Mouse (Mus musculus): ENCODE data around the gene Trpm6. TPM values are rescaled to one million over a fixed set of nuclear protein-coding genes. Genes with fewer than 3 reads are reported as not detected.
"Not testable (repeated sequence)": the region's sequence is repeated elsewhere in the genome, so short reads cannot be mapped to it uniquely, and the experiment has no call there.

Gene Trpm6
- polyA plus RNA-seq (2015; fragmentation: Nextera tagmentation; extraction: Ambion mirVana): 0.15 and 0.18 TPM in 2 replicates

- 8% methylated on average over 41 of the region's 41 CpGs for WGBS
- no peak; the same call in 1 of the 2 replicates for ATAC-seq (ENCODE audit: insufficient read depth, low FRiP score, low read depth)
- H3K4me3 ChIP-seq (replicated peaks): peak within 1 kb of the TSS; percentile 40
- H3K36me3 ChIP-seq: no peaks in the 10 kb centered on the region
- H3K27me3 ChIP-seq (replicated peaks): no peaks in the 10 kb centered on the region
- no peak within 1 kb of the TSS for H3K9ac ChIP-seq
- H3K4me2 ChIP-seq: peak within 1 kb of the TSS; percentile 81
- no peaks in the 10 kb centered on the region for H3K9me3 ChIP-seq
- H3K27ac ChIP-seq: no peak within 1 kb of the TSS
- no peaks in the 10 kb centered on the region for H3K4me1 ChIP-seq
Measured at GRCm38 (mm10) chr19:18749598-18750339, at the start of gene Trpm6. Trpm6 (plus strand) TSS chr19:18749983.

DNA sequence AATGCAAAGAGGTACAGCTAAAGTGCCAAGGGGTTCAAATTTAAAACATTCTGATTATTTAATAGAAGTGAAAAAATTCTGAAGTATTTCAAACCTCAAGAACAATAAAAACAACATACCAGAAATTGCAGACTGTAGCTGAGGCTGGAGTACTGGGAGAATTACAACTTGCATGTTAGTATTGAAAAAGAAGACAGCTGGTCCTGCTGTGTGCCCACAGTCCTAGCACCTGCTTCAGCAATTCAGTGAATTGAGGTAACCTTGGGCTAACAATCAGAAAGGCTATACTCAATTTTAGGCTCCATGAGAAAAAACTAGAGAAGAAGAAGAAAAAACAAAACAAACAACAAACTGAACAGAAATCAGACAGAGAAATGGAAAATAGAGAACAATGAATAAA, 41.7 kb upstream of the Trpm6 start:
- Histone ChIP-seq H3K27me3 (replicated peaks) (no peaks in the 10 kb centered on the region), H3K4me1 (0 out of 2 replicates have a peak, but pooled peaks cover 3% of the 10 kb centered on the region), H3K9ac (no peak overlapping the region), H3K4me2 (no peak overlapping the region), H3K27ac (no peak overlapping the region), H3K4me3 (replicated peaks) (no peak overlapping the region), H3K36me3 (no peaks in the 10 kb centered on the region), H3K9me3 (no peaks in the 10 kb centered on the region)
- ATAC-seq (ENCODE audit: insufficient read depth, low FRiP score, low read depth): no peak

DNA sequence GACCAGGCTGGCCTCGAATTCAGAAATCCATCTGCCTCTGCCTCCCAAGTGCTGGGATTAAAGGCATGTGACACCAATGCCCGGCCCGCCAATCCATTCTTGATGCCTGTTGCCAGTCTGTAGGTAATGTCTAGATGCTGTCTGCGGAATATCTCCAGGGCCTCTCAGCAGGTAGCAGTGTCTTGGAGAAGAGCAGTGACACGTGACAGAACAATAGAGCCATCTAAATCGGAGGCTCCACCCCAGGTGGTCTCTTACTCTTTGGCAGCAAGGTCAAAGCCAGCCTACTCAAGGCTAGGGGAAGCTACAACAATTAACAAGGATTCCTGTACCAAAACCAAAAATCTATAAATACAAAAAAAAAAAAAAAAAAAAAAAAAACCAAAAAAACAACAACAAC, 38.9 kb upstream of the Trpm6 start:
- WGBS: 80% methylated on average over 6 of the region's 6 CpGs
- H3K4me2 ChIP-seq: no peak overlapping the region
- no peak for ATAC-seq (ENCODE audit: insufficient read depth, low FRiP score, low read depth)
- peaks cover 10% of the 10 kb centered on the region for H3K4me1 ChIP-seq
- H3K4me3 ChIP-seq (replicated peaks): no peak overlapping the region
- H3K9me3 ChIP-seq: no peaks in the 10 kb centered on the region
- no peaks in the 10 kb centered on the region for H3K36me3 ChIP-seq
- H3K9ac ChIP-seq: no peak overlapping the region
- no peak overlapping the region for H3K27ac ChIP-seq
- no peaks in the 10 kb centered on the region for H3K27me3 ChIP-seq (replicated peaks)

DNA sequence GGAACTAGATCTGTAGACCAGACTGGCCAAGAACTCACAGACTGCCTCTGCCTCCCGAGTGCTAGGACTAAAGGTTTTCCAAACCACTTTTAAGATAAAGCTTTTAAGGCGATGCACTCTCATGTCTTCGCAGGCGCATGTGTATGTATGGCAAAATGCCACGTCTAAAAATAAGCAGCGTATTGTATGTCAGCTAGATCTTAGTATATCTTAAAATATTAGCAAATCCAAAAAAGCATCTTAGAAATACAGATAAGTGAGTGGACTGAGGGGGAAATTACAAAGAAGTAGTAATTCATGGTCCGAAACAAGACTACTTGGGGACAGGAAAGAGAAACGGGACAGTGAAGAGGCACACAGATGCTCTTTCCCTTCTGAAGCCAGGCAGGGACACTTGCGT, 38.2 kb upstream of the Trpm6 start:
- no peak overlapping the region for H3K4me2 ChIP-seq
- 73% methylated on average over 9 of the region's 9 CpGs for WGBS
- no peak overlapping the region for H3K9ac ChIP-seq
- no peak for ATAC-seq (ENCODE audit: insufficient read depth, low FRiP score, low read depth)
- no peaks in the 10 kb centered on the region for H3K9me3 ChIP-seq
- H3K36me3 ChIP-seq: no peaks in the 10 kb centered on the region
- H3K27ac ChIP-seq: no peak overlapping the region
- H3K4me1 ChIP-seq: peaks cover 10% of the 10 kb centered on the region
- H3K4me3 ChIP-seq (replicated peaks): no peak overlapping the region
- H3K27me3 ChIP-seq (replicated peaks): no peaks in the 10 kb centered on the region

GRCm38 (mm10) chr19:18712153-18712865, 37.5 kb upstream of the Trpm6 start:
- H3K4me2 ChIP-seq: peak overlapping the region; percentile 53
- H3K9me3 ChIP-seq: no peaks in the 10 kb centered on the region
- peak overlapping the region; percentile 93 for H3K4me3 ChIP-seq (replicated peaks)
- H3K27me3 ChIP-seq (replicated peaks): no peaks in the 10 kb centered on the region
- peak overlapping the region; percentile 98 for H3K27ac ChIP-seq
- WGBS: 49% methylated on average over 16 of the region's 16 CpGs
- no peaks in the 10 kb centered on the region for H3K36me3 ChIP-seq
- peak overlapping the region; percentile 56; the same call in 1 of the 2 replicates for H3K9ac ChIP-seq
- peaks cover 10% of the 10 kb centered on the region for H3K4me1 ChIP-seq
- ATAC-seq (ENCODE audit: insufficient read depth, low FRiP score, low read depth): no peak

DNA sequence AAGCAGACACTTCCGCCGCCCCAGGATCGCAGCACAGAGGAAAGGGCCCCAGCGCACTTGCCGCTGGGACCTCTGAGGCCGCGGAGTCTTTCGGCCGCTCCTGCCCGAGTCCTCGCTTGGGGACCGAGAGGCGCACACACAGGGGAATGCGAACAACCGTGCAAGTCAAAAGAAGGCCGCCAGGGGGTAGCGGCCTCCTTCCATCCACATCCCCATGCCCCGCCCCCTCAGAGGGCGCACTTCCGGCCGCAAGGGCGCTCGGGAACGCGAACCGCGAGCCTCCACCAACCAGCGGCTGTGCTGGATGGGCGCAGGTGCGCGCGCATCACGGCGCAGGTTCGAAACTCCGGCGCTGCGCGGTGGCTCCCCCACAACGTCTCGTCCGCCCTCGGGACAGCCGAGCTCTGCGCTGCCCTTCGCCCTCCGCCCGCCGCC, 36.9 kb upstream of the Trpm6 start, which contains the start of gene D030056L22Rik:
Gene D030056L22Rik, plus strand, starts transcription at position 328 of the 435 bp plus-strand sequence.
- Histone ChIP-seq H3K27ac (peak within 1 kb of the TSS; percentile 98), H3K27me3 (replicated peaks) (no peaks in the 10 kb centered on the region), H3K9me3 (no peaks in the 10 kb centered on the region), H3K4me3 (replicated peaks) (peak within 1 kb of the TSS; percentile 93), H3K36me3 (no peaks in the 10 kb centered on the region), H3K4me2 (peak within 1 kb of the TSS; percentile 76), H3K4me1 (peaks cover 10% of the 10 kb centered on the region), H3K9ac (peak within 1 kb of the TSS; percentile 94)
- 0% methylated on average over 49 of the region's 49 CpGs for WGBS
- ATAC-seq (ENCODE audit: insufficient read depth, low FRiP score, low read depth): peak; percentile 99

- Histone ChIP-seq H3K4me2 (peak overlapping the region; percentile 76), H3K27ac (peak overlapping the region; percentile 98), H3K4me3 (replicated peaks) (peak overlapping the region; percentile 93), H3K9ac (peak overlapping the region; percentile 94)
- not testable (repeated sequence) for H3K27me3 ChIP-seq (replicated peaks); H3K9me3 ChIP-seq; H3K4me1 ChIP-seq; H3K36me3 ChIP-seq
- ATAC-seq (ENCODE audit: insufficient read depth, low FRiP score, low read depth): peak; percentile 50; the same call in 1 of the 2 replicates
- WGBS: under 1% methylated on average over 46 of the region's 46 CpGs
Measured at GRCm38 (mm10) chr19:18713357-18713756, 36.4 kb upstream of the Trpm6 start.

DNA sequence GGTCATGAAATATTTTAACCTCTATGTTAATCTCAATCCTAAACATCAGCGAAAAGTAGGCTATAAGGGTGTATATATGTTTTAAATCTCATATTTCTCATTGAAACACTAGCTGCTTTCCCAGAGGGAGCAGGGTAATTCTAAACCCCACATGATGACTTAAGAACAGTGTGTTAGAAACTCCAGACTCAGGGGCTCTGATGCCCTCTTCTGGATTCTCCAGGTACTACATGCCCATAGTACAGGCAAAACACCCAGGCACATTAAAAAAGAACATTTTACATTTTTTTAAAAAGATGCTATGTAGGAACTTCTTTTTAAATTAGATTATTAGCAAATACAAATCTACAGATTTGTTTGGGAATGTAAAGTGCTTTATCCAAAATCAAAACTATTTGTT, 33.4 kb upstream of the Trpm6 start:
- no peak overlapping the region for H3K27ac ChIP-seq
- no peaks in the 10 kb centered on the region for H3K9me3 ChIP-seq
- ATAC-seq (ENCODE audit: insufficient read depth, low FRiP score, low read depth): no peak
- H3K4me2 ChIP-seq: no peak overlapping the region
- H3K4me1 ChIP-seq: peaks cover 10% of the 10 kb centered on the region
- no peaks in the 10 kb centered on the region for H3K27me3 ChIP-seq (replicated peaks)
- no peaks in the 10 kb centered on the region for H3K36me3 ChIP-seq
- no peak overlapping the region for H3K9ac ChIP-seq
- WGBS: 28% methylated on average over 1 of the region's 1 CpGs
- no peak overlapping the region for H3K4me3 ChIP-seq (replicated peaks)

- 81% methylated on average over 3 of the region's 3 CpGs for WGBS
Measured at GRCm38 (mm10) chr19:18720337-18720736, 29.4 kb upstream of the Trpm6 start.

DNA sequence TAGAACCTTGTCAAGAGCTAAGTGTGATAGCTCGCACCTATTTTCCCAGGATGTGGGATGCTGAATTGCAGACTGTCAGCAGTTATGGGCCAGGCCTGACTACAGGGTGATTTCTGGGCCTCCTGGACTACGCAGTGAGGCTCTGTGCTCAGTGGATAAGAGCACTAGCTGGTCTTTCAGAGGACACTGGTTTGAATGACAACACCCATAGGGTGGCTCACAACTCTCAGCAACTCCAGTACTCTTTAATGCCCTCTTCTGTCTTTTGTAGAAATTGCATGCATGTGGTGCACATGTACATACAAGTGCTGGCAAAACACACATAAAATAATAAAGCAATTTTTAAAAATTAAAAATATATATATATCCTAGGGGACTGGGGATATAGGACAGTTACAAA, 24.6 kb upstream of the Trpm6 start:
- no peaks in the 10 kb centered on the region for H3K36me3 ChIP-seq
- H3K27ac ChIP-seq: no peak overlapping the region
- no peaks in the 10 kb centered on the region for H3K9me3 ChIP-seq
- no peak overlapping the region for H3K4me3 ChIP-seq (replicated peaks)
- WGBS: 87% methylated on average over 2 of the region's 2 CpGs
- H3K9ac ChIP-seq: no peak overlapping the region
- no peaks in the 10 kb centered on the region for H3K27me3 ChIP-seq (replicated peaks)
- no peaks in the 10 kb centered on the region for H3K4me1 ChIP-seq
- no peak for ATAC-seq (ENCODE audit: insufficient read depth, low FRiP score, low read depth)
- no peak overlapping the region for H3K4me2 ChIP-seq

More at GRCm38 (mm10) chr19:18720337-18720736, 29.4 kb upstream of the Trpm6 start:
- no peaks in the 10 kb centered on the region for H3K9me3 ChIP-seq
- no peaks in the 10 kb centered on the region for H3K4me1 ChIP-seq
- no peak overlapping the region for H3K9ac ChIP-seq
- H3K4me3 ChIP-seq (replicated peaks): no peak overlapping the region
- H3K36me3 ChIP-seq: no peaks in the 10 kb centered on the region
- ATAC-seq (ENCODE audit: insufficient read depth, low FRiP score, low read depth): no peak
- no peak overlapping the region for H3K27ac ChIP-seq
- H3K27me3 ChIP-seq (replicated peaks): no peaks in the 10 kb centered on the region
- no peak overlapping the region for H3K4me2 ChIP-seq

DNA sequence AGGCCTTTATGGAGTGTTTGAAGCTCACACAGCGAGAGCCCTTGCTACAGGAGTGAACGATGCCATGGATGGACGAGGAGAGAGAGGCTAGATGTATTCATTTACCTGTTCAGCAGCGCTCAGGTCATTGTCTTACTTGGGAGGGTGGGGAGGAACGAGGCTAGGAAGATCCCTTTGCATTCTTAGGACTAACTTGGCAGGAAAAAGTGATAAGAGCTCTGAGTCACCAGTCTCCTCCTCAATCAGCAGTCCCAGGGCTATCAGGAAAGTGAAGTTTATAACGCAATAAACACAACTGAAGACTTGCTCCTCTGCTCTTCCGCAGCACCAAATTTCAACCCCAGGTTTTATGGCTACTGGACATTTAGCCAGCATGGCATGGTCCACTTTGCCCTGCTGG, 19.5 kb upstream of the Trpm6 start:
- no peak for ATAC-seq (ENCODE audit: insufficient read depth, low FRiP score, low read depth)
- no peaks in the 10 kb centered on the region for H3K36me3 ChIP-seq
- 51% methylated on average over 7 of the region's 7 CpGs for WGBS
- no peak overlapping the region for H3K4me2 ChIP-seq
- H3K4me3 ChIP-seq (replicated peaks): no peak overlapping the region
- H3K27me3 ChIP-seq (replicated peaks): no peaks in the 10 kb centered on the region
- H3K27ac ChIP-seq: no peak overlapping the region
- H3K9me3 ChIP-seq: no peaks in the 10 kb centered on the region
- H3K9ac ChIP-seq: no peak overlapping the region
- no peaks in the 10 kb centered on the region for H3K4me1 ChIP-seq

- ATAC-seq (ENCODE audit: insufficient read depth, low FRiP score, low read depth): no peak
- WGBS: 22% methylated on average over 7 of the region's 7 CpGs
- no peaks in the 10 kb centered on the region for H3K9me3 ChIP-seq
Measured at GRCm38 (mm10) chr19:18731077-18731476, 18.7 kb upstream of the Trpm6 start.

More at GRCm38 (mm10) chr19:18731077-18731476, 18.7 kb upstream of the Trpm6 start:
- Histone ChIP-seq H3K4me2 (no peak overlapping the region), H3K9ac (no peak overlapping the region), H3K4me1 (no peaks in the 10 kb centered on the region), H3K27ac (no peak overlapping the region), H3K27me3 (replicated peaks) (no peaks in the 10 kb centered on the region), H3K4me3 (replicated peaks) (no peak overlapping the region), H3K36me3 (no peaks in the 10 kb centered on the region)

All from stomach, embryonic 15.5 days (tissue).